Mouse (Mus musculus) olfactory bulb, adult 2 months (tissue): ENCODE data around the gene Prss16.

Experiments used
- CTCF ChIP-seq: fragments of 200-500 bp; IDR thresholded peaks from 2 replicates; pipeline ENCODE4 v1.5.1; 2012; ENCODE audit warnings: low read depth, mild to moderate bottlenecking, low read length, moderate library complexity; ENCODE audit not compliant: insufficient read depth
- POLR2A ChIP-seq: fragments of 200-500 bp; IDR thresholded peaks from 2 replicates; pipeline ENCODE4 v1.6.1; 2012; ENCODE audit warnings: mild to moderate bottlenecking, low read depth, low read length, moderate library complexity; ENCODE audit not compliant: insufficient read depth

DNA sequence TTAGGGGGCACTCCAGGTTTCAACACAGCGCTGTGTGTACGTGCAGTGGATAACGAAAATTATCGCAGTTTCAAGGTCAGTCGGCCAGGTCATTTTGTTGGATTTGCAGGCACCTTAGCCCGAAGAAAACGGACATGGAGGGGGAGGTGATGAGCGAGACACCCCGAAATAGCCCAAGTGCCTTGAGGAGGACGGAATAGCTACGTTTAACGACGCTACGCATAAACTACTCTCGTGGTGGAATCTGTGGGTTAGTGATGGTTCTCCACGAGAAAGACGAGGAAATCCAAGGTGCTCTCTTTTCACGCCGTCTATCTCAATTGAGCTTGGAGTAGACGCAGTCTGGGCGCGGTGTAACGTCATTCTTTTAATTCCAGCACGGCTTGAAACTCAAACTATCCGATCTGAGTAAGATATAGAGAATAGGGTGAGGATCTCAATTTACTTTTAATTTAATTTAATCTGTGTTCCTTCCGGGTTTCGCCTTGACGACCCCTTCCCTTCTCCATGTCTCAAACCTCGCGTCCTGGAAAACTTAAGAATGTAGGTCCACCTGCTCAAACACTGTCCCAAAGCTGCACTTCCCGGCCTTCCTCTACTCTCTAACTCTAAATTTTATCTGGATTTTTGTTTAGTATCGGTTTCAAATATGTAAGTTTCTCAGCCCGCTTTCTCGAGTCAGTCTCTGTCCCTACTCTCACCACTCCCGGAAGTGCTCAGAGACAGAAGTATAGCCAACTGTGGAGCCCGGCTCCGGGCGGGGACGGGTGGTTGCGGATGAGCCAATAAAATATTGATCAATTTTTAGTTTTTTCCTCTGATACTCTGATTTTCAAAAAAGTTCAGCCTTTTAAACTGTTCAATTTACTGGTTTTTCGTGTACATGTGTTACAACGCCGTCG lies 10.6 kb upstream of the Prss16 start:
- TF ChIP-seq CTCF (no peak), POLR2A (no peak)
